Mouse (Mus musculus): ENCODE measurements around the gene Tbr1. TPM values are rescaled to one million over a fixed set of nuclear protein-coding genes. Genes with fewer than 3 reads are reported as not detected.
A peak's percentile ranks its signal among the peaks of the same experiment; 100 is the strongest.

Tbr1 gene
- polyA plus RNA-seq, 1 experiment from 2014 or later = 0.29 TPM

- H3K4me1 ChIP-seq (ENCODE audit: control insufficient read depth, insufficient read depth, low read length) = 0 out of 2 replicates have a peak, but pooled peaks cover 4% of the 10 kb centered on the region
- 2% methylated on average over 29 of the region's 29 CpGs for WGBS
- DNase-seq (ENCODE audit: low spot score) = peak; percentile 31
- peaks cover 68% of the 10 kb centered on the region for H3K27me3 ChIP-seq (ENCODE audit: control insufficient read depth, insufficient read depth, low read length)
- H3K36me3 ChIP-seq (ENCODE audit: control insufficient read depth, insufficient read depth, low read length) = no peaks in the 10 kb centered on the region
- no peaks in the 10 kb centered on the region for H3K9me3 ChIP-seq (ENCODE audit: control insufficient read depth, low read length)
- no peak overlapping the region for H3K4me3 ChIP-seq (ENCODE audit: low read depth, low read length)
- ATAC-seq (ENCODE audit: insufficient read depth, low FRiP score, low TSS enrichment) = no peak
- no peak overlapping the region for H3K4me2 ChIP-seq (ENCODE audit: low read depth)
- no peak overlapping the region for H3K27ac ChIP-seq (ENCODE audit: low read depth, low read length)
- H3K9ac ChIP-seq (ENCODE audit: low read length) = no peak overlapping the region
Observed at GRCm38 (mm10) chr2:61803443-61804367, 975 bp downstream of the Tbr1 start.

DNA sequence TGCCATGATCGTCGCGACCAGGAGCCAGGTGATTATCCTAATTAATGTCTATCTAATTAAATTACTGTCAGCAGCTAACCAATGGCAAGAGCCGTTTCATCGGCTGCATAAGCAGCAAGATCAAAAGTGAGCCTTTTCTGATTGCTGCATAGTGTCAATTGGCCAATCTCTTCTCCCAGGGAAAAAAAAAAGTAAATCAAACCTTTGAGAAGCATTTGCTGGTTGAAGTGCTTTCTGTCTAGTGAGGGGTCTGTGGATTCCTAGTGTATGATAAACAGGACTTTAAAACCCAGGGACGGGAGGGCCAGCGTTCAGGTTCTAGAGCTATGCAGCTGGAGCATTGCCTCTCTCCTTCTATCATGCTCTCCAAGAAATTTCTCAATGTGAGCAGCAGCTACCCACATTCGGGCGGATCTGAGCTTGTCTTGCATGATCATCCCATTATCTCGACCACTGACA, 1.7 kb downstream of the Tbr1 start:
- peak; percentile 56 for DNase-seq (ENCODE audit: low spot score)
- no peak overlapping the region for H3K27ac ChIP-seq (ENCODE audit: low read depth, low read length)

DNA sequence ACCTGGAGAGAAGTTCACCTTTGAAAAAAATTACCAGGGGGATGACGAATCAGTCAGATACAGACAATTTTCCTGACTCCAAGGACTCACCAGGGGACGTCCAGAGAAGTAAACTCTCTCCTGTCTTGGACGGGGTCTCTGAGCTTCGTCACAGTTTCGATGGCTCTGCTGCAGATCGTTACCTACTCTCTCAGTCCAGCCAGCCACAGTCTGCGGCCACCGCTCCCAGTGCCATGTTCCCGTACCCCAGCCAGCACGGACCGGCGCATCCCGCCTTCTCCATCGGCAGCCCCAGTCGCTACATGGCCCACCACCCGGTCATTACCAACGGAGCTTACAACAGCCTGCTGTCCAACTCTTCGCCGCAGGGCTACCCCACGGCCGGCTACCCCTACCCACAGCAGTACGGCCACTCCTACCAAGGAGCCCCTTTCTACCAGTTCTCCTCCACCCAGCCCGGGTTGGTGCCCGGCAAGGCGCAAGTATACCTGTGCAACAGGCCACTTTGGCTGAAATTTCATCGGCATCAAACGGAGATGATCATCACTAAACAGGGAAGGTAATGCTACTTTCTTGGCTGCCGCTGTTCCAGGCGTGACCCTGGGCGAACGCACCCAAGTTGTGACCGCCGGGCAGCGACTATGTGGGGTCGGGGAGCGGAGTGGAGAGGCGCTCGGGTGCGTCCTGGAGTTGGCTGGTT, 2.3 kb downstream of the Tbr1 start:
- H3K36me3 ChIP-seq (ENCODE audit: control insufficient read depth, insufficient read depth, low read length) = no peaks in the 10 kb centered on the region
- no peaks in the 10 kb centered on the region for H3K9me3 ChIP-seq (ENCODE audit: control insufficient read depth, low read length)
- peak; percentile 66 for DNase-seq (ENCODE audit: low spot score)
- H3K27me3 ChIP-seq (ENCODE audit: control insufficient read depth, insufficient read depth, low read length) = peaks cover 79% of the 10 kb centered on the region
- peak; percentile 32; the same call in 1 of the 2 replicates for ATAC-seq (ENCODE audit: insufficient read depth, low FRiP score, low TSS enrichment)
- no peak overlapping the region for H3K4me2 ChIP-seq (ENCODE audit: low read depth)
- 1% methylated on average over 39 of the region's 39 CpGs for WGBS
- H3K4me3 ChIP-seq (ENCODE audit: low read depth, low read length) = no peak overlapping the region
- H3K4me1 ChIP-seq (ENCODE audit: control insufficient read depth, insufficient read depth, low read length) = 0 out of 2 replicates have a peak, but pooled peaks cover 4% of the 10 kb centered on the region
- H3K27ac ChIP-seq (ENCODE audit: low read depth, low read length) = no peak overlapping the region
- H3K9ac ChIP-seq (ENCODE audit: low read length) = no peak overlapping the region

More for the DNA sequence above, 1.7 kb downstream of the Tbr1 start:
- Histone ChIP-seq H3K4me2 (ENCODE audit: low read depth) (no peak overlapping the region), H3K36me3 (ENCODE audit: control insufficient read depth, insufficient read depth, low read length) (no peaks in the 10 kb centered on the region), H3K4me3 (ENCODE audit: low read depth, low read length) (no peak overlapping the region), H3K4me1 (ENCODE audit: control insufficient read depth, insufficient read depth, low read length) (0 out of 2 replicates have a peak, but pooled peaks cover 4% of the 10 kb centered on the region), H3K9me3 (ENCODE audit: control insufficient read depth, low read length) (no peaks in the 10 kb centered on the region), H3K27me3 (ENCODE audit: control insufficient read depth, insufficient read depth, low read length) (peaks cover 74% of the 10 kb centered on the region), H3K9ac (ENCODE audit: low read length) (no peak overlapping the region)
- WGBS = 2% methylated on average over 10 of the region's 10 CpGs
- no peak for ATAC-seq (ENCODE audit: insufficient read depth, low FRiP score, low TSS enrichment)

GRCm38 (mm10) chr2:61805541-61806345, 3.0 kb downstream of the Tbr1 start:
- ATAC-seq (ENCODE audit: insufficient read depth, low FRiP score, low TSS enrichment) (no peak), DNase-seq (ENCODE audit: low spot score) (peak; percentile 58)
- Histone ChIP-seq H3K4me1 (ENCODE audit: control insufficient read depth, insufficient read depth, low read length) (0 out of 2 replicates have a peak, but pooled peaks cover 4% of the 10 kb centered on the region), H3K27me3 (ENCODE audit: control insufficient read depth, insufficient read depth, low read length) (peaks cover 87% of the 10 kb centered on the region), H3K4me3 (ENCODE audit: low read depth, low read length) (no peak overlapping the region), H3K9ac (ENCODE audit: low read length) (no peak overlapping the region), H3K9me3 (ENCODE audit: control insufficient read depth, low read length) (no peaks in the 10 kb centered on the region), H3K4me2 (ENCODE audit: low read depth) (no peak overlapping the region), H3K36me3 (ENCODE audit: control insufficient read depth, insufficient read depth, low read length) (no peaks in the 10 kb centered on the region), H3K27ac (ENCODE audit: low read depth, low read length) (no peak overlapping the region)
- WGBS = under 1% methylated on average over 39 of the region's 39 CpGs

DNA sequence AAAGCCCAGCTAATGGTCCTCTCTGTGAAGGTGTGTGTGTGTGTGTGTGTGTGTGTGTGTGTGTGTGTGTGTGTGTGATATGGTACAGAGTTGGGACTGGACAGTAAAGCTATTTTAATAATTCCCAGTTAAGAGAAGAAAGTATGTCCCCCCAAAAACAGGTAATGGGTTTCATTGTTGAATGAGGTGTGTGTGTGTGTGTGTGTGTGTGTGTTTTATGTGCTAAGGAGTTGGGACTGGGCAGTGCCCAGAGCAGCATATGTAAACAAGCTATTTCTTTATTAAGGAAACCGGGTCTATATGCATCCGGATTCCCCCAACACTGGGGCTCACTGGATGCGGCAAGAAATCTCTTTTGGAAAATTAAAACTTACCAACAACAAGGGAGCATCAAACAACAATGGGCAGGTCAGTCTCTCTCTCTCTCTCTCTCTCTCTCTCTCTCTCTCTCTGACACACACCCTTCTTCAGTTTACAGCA, 3.7 kb downstream of the Tbr1 start:
- ATAC-seq (ENCODE audit: insufficient read depth, low FRiP score, low TSS enrichment) (no peak), DNase-seq (ENCODE audit: low spot score) (no peak)
- WGBS = 4% methylated on average over 3 of the region's 3 CpGs
- no peaks in the 10 kb centered on the region for H3K9me3 ChIP-seq (ENCODE audit: control insufficient read depth, low read length)
- no peak overlapping the region for H3K9ac ChIP-seq (ENCODE audit: low read length)
- no peak overlapping the region for H3K4me2 ChIP-seq (ENCODE audit: low read depth)
- H3K27me3 ChIP-seq (ENCODE audit: control insufficient read depth, insufficient read depth, low read length) = peaks cover 93% of the 10 kb centered on the region
- H3K4me1 ChIP-seq (ENCODE audit: control insufficient read depth, insufficient read depth, low read length) = peaks cover 6% of the 10 kb centered on the region; the same call in 1 of the 2 replicates
- H3K36me3 ChIP-seq (ENCODE audit: control insufficient read depth, insufficient read depth, low read length) = no peaks in the 10 kb centered on the region
- H3K4me3 ChIP-seq (ENCODE audit: low read depth, low read length) = no peak overlapping the region
- no peak overlapping the region for H3K27ac ChIP-seq (ENCODE audit: low read depth, low read length)

DNA sequence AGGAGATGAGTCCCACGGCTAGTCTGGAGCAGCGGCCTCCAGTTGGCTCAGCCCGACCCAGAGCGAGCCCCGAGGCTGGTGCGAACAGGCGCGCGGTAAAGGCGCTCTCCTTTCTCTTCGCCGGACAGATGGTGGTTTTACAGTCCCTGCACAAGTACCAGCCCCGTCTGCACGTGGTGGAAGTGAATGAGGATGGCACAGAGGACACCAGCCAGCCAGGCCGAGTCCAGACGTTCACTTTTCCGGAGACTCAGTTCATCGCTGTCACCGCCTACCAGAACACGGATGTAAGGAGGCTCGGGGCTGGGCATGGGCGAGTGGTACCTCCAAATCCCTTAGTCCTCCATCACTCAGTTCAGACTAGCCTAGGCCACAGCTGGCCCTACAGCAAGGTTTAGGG, 4.4 kb downstream of the Tbr1 start:
- DNase-seq (ENCODE audit: low spot score) (peak; percentile 70), ATAC-seq (ENCODE audit: insufficient read depth, low FRiP score, low TSS enrichment) (peak; percentile 39; the same call in 1 of the 2 replicates)
- Histone ChIP-seq H3K27me3 (ENCODE audit: control insufficient read depth, insufficient read depth, low read length) (peaks cover 92% of the 10 kb centered on the region), H3K4me2 (ENCODE audit: low read depth) (peak overlapping the region; percentile 16; the same call in 1 of the 2 replicates), H3K4me3 (ENCODE audit: low read depth, low read length) (no peak overlapping the region), H3K27ac (ENCODE audit: low read depth, low read length) (no peak overlapping the region), H3K9me3 (ENCODE audit: control insufficient read depth, low read length) (no peaks in the 10 kb centered on the region), H3K4me1 (ENCODE audit: control insufficient read depth, insufficient read depth, low read length) (peaks cover 11% of the 10 kb centered on the region; the same call in 1 of the 2 replicates), H3K9ac (ENCODE audit: low read length) (no peak overlapping the region), H3K36me3 (ENCODE audit: control insufficient read depth, insufficient read depth, low read length) (no peaks in the 10 kb centered on the region)
- WGBS = under 1% methylated on average over 22 of the region's 22 CpGs

DNA sequence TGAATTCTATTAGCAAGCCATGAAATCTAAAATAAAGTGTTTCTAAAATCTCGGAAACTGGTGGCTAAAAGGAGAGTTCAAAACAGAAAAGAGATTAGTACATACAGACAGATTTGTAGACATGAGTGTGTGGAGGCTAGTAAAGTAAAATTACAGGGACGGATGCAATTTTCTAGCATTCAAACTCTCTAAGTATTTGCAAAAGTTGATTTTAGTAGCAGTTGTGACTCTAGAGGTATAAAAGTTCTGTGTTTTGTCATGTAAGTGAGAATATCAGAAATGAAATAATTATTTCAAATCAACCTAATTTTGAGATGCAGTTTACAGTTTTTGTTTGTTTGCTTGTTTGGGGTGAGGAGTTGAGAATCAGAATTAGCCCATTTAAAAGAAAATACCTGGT, 5.1 kb downstream of the Tbr1 start:
- Histone ChIP-seq H3K9me3 (ENCODE audit: control insufficient read depth, low read length) (no peaks in the 10 kb centered on the region), H3K27ac (ENCODE audit: low read depth, low read length) (no peak overlapping the region), H3K36me3 (ENCODE audit: control insufficient read depth, insufficient read depth, low read length) (no peaks in the 10 kb centered on the region), H3K9ac (ENCODE audit: low read length) (no peak overlapping the region), H3K4me2 (ENCODE audit: low read depth) (no peak overlapping the region), H3K4me3 (ENCODE audit: low read depth, low read length) (no peak overlapping the region), H3K4me1 (ENCODE audit: control insufficient read depth, insufficient read depth, low read length) (peaks cover 11% of the 10 kb centered on the region; the same call in 1 of the 2 replicates), H3K27me3 (ENCODE audit: control insufficient read depth, insufficient read depth, low read length) (peaks cover 92% of the 10 kb centered on the region)
- ATAC-seq (ENCODE audit: insufficient read depth, low FRiP score, low TSS enrichment) = no peak
- 16% methylated on average over 2 of the region's 2 CpGs for WGBS
- no peak for DNase-seq (ENCODE audit: low spot score)

DNA sequence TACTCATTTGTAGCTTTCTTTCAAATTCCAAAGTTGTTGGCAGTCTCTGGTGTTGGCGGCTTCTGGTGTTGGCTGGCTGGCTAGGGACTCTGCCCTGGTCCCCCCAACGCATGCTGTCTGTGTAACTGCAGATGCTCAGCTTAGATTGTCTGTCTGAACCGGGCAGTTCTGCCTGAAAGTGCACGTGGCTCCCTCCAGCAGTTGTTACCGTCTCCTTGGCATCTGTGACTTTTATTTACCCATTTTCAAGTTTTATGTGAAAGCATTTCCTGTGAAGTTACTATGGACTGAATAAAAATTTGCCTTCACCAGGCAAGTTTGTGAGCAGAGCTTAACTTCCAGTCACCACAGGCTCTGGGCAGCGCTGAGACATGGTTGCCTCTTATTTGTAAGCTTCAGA, 6.0 kb downstream of the Tbr1 start:
- ATAC-seq (ENCODE audit: insufficient read depth, low FRiP score, low TSS enrichment) (no peak), DNase-seq (ENCODE audit: low spot score) (peak; percentile 35)
- Histone ChIP-seq H3K27me3 (ENCODE audit: control insufficient read depth, insufficient read depth, low read length) (peaks cover 90% of the 10 kb centered on the region), H3K9me3 (ENCODE audit: control insufficient read depth, low read length) (no peaks in the 10 kb centered on the region), H3K9ac (ENCODE audit: low read length) (no peak overlapping the region), H3K27ac (ENCODE audit: low read depth, low read length) (no peak overlapping the region), H3K36me3 (ENCODE audit: control insufficient read depth, insufficient read depth, low read length) (no peaks in the 10 kb centered on the region), H3K4me1 (ENCODE audit: control insufficient read depth, insufficient read depth, low read length) (peaks cover 11% of the 10 kb centered on the region; the same call in 1 of the 2 replicates), H3K4me3 (ENCODE audit: low read depth, low read length) (no peak overlapping the region), H3K4me2 (ENCODE audit: low read depth) (no peak overlapping the region)
- WGBS = 1% methylated on average over 6 of the region's 6 CpGs
